Mouse (Mus musculus) hindbrain, embryonic 13.5 days (tissue): ENCODE measurements around the gene Sox5. TPM values are rescaled to one million over a fixed set of nuclear protein-coding genes. Genes with fewer than 3 reads are reported as not detected.

Experiments used
- ATAC-seq: fragments of 200-750 bp; cut with Nextera tagmentation; 2 replicates; pipeline ENCODE4 v1.8.0; 2017; ENCODE audit warnings: moderate TSS enrichment; ENCODE audit not compliant: low FRiP score
- H3K27ac ChIP-seq: fragments of 300-500 bp; sonication (generic); 2 replicates; pipeline ENCODE4 v1.5.1; 2015; ENCODE audit warnings: inconsistent platforms, mild to moderate bottlenecking, moderate library complexity
- H3K27me3 ChIP-seq: fragments of 300-500 bp; sonication (generic); 2 replicates; pipeline ENCODE4 v1.6.1; 2015; ENCODE audit warnings: mild to moderate bottlenecking, inconsistent platforms
- H3K36me3 ChIP-seq: fragments of 300-500 bp; sonication (generic); 2 replicates; pipeline ENCODE4 v1.6.1; 2015; ENCODE audit warnings: mild to moderate bottlenecking, inconsistent platforms
- H3K4me1 ChIP-seq: fragments of 300-500 bp; sonication (generic); replicated peaks from 2 replicates; pipeline ENCODE4 v1.6.1; 2015; ENCODE audit warnings: inconsistent platforms
- H3K4me2 ChIP-seq: fragments of 300-500 bp; sonication (generic); 2 replicates; pipeline ENCODE4 v1.6.1; 2015; ENCODE audit warnings: inconsistent platforms, mild to moderate bottlenecking, moderate library complexity
- H3K4me3 ChIP-seq: fragments of 300-500 bp; sonication (generic); 2 replicates; pipeline ENCODE4 v1.5.1; 2015; ENCODE audit warnings: mild to moderate bottlenecking, inconsistent platforms
- H3K9ac ChIP-seq: fragments of 300-500 bp; sonication (generic); 2 replicates; pipeline ENCODE4 v1.6.1; 2015; ENCODE audit warnings: mild to moderate bottlenecking, inconsistent platforms
- H3K9me3 ChIP-seq: fragments of 300-500 bp; sonication (generic); 2 replicates; pipeline ENCODE4 v1.6.1; 2016; ENCODE audit warnings: inconsistent platforms
- WGBS: fragments of 180-500 bp; shearing (Covaris S2); methylation state at CpG from one replicate; pipeline ENCODE4 v1.1.7; 2015; 5-methylcytosine and 5-hydroxymethylcytosine counted together
- polyA plus RNA-seq: library from polyadenylated mRNA; unstranded; fragments of >200 nt; fragmentation: Nextera tagmentation; extraction: Ambion mirVana; gene quantifications from 2 replicates; pipeline ENCODE4 v1.2.1, GENCODE M21; 2015

Gene Sox5
- polyA plus RNA-seq, 1 experiment from 2014 or later, result 27.7 TPM

DNA sequence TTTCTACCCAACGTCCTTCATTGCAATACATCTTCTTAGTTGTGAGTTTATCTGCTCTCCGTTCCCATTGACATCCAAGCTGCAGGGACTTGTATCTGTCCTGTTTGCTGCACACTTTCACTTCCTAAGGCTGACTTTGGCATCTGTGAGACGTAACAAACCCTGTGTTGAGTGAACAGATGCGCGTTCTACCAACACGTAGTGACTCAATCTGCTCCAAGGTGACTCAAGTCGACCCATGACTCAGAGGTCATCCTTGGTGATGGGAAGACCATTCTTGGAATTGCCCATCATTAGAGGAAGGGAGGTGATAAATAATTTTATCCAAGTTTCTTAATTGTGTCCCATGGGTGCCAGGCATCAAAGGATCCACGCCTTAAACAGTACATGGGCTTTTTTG is 719.3 kb downstream of the Sox5 start:
- Histone ChIP-seq H3K4me2 (no peak overlapping the region), H3K36me3 (no peaks in the 10 kb centered on the region), H3K4me3 (no peak overlapping the region), H3K27me3 (no peaks in the 10 kb centered on the region), H3K27ac (no peak overlapping the region), H3K4me1 (0 out of 2 replicates have a peak, but pooled peaks cover 4% of the 10 kb centered on the region), H3K9me3 (no peaks in the 10 kb centered on the region), H3K9ac (no peak overlapping the region)
- WGBS, result 92% methylated on average over 8 of the region's 8 CpGs
- no peak for ATAC-seq

DNA sequence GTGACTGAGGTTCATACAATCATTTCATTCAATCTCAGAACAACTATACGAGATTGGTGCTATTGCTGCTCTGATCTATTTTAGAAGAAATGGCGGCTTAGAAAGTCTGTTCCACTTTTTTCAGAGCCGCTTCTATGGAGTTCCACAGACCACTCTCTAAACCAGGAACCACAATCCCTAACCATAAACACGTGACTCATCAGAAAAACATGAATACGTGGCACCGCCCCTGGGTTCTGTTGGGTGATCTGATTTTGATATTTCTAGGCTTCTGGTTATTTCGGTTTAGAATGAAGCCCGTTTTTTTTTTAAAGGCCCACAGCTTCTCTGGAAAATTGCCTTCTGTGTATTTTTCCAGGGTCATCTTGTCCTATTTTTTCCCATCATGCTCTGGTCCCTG is 720.0 kb downstream of the Sox5 start:
- Histone ChIP-seq H3K4me2 (no peak overlapping the region), H3K4me3 (no peak overlapping the region), H3K36me3 (no peaks in the 10 kb centered on the region), H3K27ac (no peak overlapping the region), H3K27me3 (no peaks in the 10 kb centered on the region), H3K9ac (no peak overlapping the region), H3K4me1 (0 out of 2 replicates have a peak, but pooled peaks cover 7% of the 10 kb centered on the region), H3K9me3 (no peaks in the 10 kb centered on the region)
- ATAC-seq, result no peak
- WGBS, result 94% methylated on average over 8 of the region's 8 CpGs

GRCm38 (mm10) chr6:144057098-144057632 is 724.6 kb downstream of the Sox5 start:
- Histone ChIP-seq H3K27me3 (no peaks in the 10 kb centered on the region), H3K36me3 (no peaks in the 10 kb centered on the region), H3K27ac (peak overlapping the region; percentile 71), H3K9me3 (no peaks in the 10 kb centered on the region), H3K4me3 (no peak overlapping the region), H3K4me2 (no peak overlapping the region), H3K4me1 (peaks cover 20% of the 10 kb centered on the region), H3K9ac (no peak overlapping the region)
- 80% methylated on average over 14 of the region's 14 CpGs for WGBS
- ATAC-seq, result 0 out of 2 replicates have a peak, but pooled peaks have one; percentile 43

GRCm38 (mm10) chr6:144056252-144057097 is 725.3 kb downstream of the Sox5 start:
- WGBS, result 60% methylated on average over 10 of the region's 10 CpGs
- peak; percentile 89 for ATAC-seq

GRCm38 (mm10) chr6:144052487-144052886 is 729.3 kb downstream of the Sox5 start:
- ATAC-seq, result no peak
- Histone ChIP-seq H3K4me1 (peaks cover 20% of the 10 kb centered on the region), H3K9me3 (no peaks in the 10 kb centered on the region), H3K27ac (no peak overlapping the region), H3K4me2 (no peak overlapping the region), H3K4me3 (no peak overlapping the region), H3K27me3 (no peaks in the 10 kb centered on the region), H3K9ac (no peak overlapping the region), H3K36me3 (no peaks in the 10 kb centered on the region)
- WGBS, result 52% methylated on average over 5 of the region's 5 CpGs

More at GRCm38 (mm10) chr6:144056252-144057097, 725.3 kb downstream of the Sox5 start:
- no peak overlapping the region for H3K4me3 ChIP-seq
- no peak overlapping the region for H3K9ac ChIP-seq
- peak overlapping the region; percentile 71 for H3K27ac ChIP-seq
- no peaks in the 10 kb centered on the region for H3K9me3 ChIP-seq
- no peaks in the 10 kb centered on the region for H3K27me3 ChIP-seq
- peaks cover 20% of the 10 kb centered on the region for H3K4me1 ChIP-seq
- H3K36me3 ChIP-seq, result no peaks in the 10 kb centered on the region
- H3K4me2 ChIP-seq, result no peak overlapping the region

GRCm38 (mm10) chr6:144051316-144051715 is 730.5 kb downstream of the Sox5 start:
- no peaks in the 10 kb centered on the region for H3K27me3 ChIP-seq
- H3K27ac ChIP-seq, result no peak overlapping the region
- H3K9me3 ChIP-seq, result no peaks in the 10 kb centered on the region
- ATAC-seq, result no peak
- H3K4me3 ChIP-seq, result no peak overlapping the region
- peaks cover 14% of the 10 kb centered on the region for H3K4me1 ChIP-seq
- H3K36me3 ChIP-seq, result no peaks in the 10 kb centered on the region
- no peak overlapping the region for H3K9ac ChIP-seq
- no peak overlapping the region for H3K4me2 ChIP-seq
- WGBS, result 95% methylated on average over 5 of the region's 5 CpGs

GRCm38 (mm10) chr6:144048201-144048924 is 733.4 kb downstream of the Sox5 start:
- H3K36me3 ChIP-seq, result no peaks in the 10 kb centered on the region
- peaks cover 18% of the 10 kb centered on the region for H3K4me1 ChIP-seq
- no peak overlapping the region for H3K4me2 ChIP-seq
- H3K9ac ChIP-seq, result no peak overlapping the region
- no peak overlapping the region for H3K4me3 ChIP-seq
- H3K27ac ChIP-seq, result no peak overlapping the region
- 85% methylated on average over 3 of the region's 3 CpGs for WGBS
- no peak for ATAC-seq
- no peaks in the 10 kb centered on the region for H3K9me3 ChIP-seq
- no peaks in the 10 kb centered on the region for H3K27me3 ChIP-seq

DNA sequence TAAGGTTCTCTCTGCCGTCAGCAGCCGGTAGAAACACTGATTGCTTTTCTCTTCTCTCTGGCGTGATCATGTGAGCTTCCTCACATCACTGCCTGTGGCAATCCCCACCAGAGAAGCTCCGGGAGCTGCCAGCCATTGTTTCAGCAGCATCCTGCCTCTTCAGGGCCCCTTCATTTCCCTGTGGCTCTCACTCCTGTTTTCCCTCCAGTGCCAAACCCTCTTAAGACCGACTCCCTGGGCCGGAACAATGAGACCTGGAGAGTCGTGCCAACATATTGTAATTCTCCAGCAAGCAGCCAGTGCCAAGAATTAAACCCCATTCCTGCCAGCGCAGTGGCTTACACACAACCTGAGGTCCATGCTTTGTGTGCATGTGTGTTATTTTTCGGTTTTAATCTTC is 736.3 kb downstream of the Sox5 start:
- ATAC-seq, result peak; percentile 67
- Histone ChIP-seq H3K9ac (0 out of 2 replicates have a peak overlapping the region, but pooled peaks have one; percentile 30), H3K4me2 (no peak overlapping the region)

GRCm38 (mm10) chr6:144044381-144044780 is 737.4 kb downstream of the Sox5 start:
- H3K4me3 ChIP-seq, result no peak overlapping the region
- no peaks in the 10 kb centered on the region for H3K36me3 ChIP-seq
- H3K27ac ChIP-seq, result no peak overlapping the region
- peaks cover 51% of the 10 kb centered on the region for H3K4me1 ChIP-seq
- 90% methylated on average over 3 of the region's 3 CpGs for WGBS
- H3K9ac ChIP-seq, result no peak overlapping the region
- no peak for ATAC-seq
- no peak overlapping the region for H3K4me2 ChIP-seq
- H3K9me3 ChIP-seq, result no peaks in the 10 kb centered on the region
- H3K27me3 ChIP-seq, result no peaks in the 10 kb centered on the region

More for the DNA sequence above, 736.3 kb downstream of the Sox5 start:
- no peaks in the 10 kb centered on the region for H3K36me3 ChIP-seq
- peaks cover 43% of the 10 kb centered on the region for H3K4me1 ChIP-seq
- H3K27ac ChIP-seq, result peak overlapping the region; percentile 76
- no peak overlapping the region for H3K4me3 ChIP-seq
- H3K9me3 ChIP-seq, result no peaks in the 10 kb centered on the region
- H3K27me3 ChIP-seq, result no peaks in the 10 kb centered on the region
- 38% methylated on average over 9 of the region's 9 CpGs for WGBS

DNA sequence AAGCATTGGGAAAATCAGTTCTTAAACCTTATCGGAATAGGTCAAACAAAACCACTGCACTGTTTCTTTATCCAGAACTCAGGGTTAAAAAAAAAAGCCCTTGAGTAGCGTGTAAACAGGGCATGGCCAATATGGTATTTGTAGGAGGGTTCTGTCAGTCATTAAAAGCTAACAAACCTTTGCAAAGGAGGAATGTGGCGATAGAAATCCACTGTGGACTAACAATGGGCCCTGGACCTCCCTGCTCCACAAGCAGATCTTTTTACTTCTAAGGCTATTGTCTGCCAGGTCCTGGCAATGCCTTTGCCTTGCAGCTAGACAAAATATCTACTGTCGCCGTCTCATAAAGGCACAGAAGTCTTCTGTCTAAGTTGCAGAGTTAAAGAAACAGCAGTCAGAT is 738.8 kb downstream of the Sox5 start:
- H3K9ac ChIP-seq, result no peak overlapping the region
- 14% methylated on average over 5 of the region's 5 CpGs for WGBS
- no peak overlapping the region for H3K4me2 ChIP-seq
- no peak for ATAC-seq
- H3K9me3 ChIP-seq, result no peaks in the 10 kb centered on the region
- 0 out of 2 replicates have a peak overlapping the region, but pooled peaks have one; percentile 40 for H3K27ac ChIP-seq
- H3K27me3 ChIP-seq, result no peaks in the 10 kb centered on the region
- no peaks in the 10 kb centered on the region for H3K36me3 ChIP-seq
- no peak overlapping the region for H3K4me3 ChIP-seq
- peaks cover 55% of the 10 kb centered on the region for H3K4me1 ChIP-seq

DNA sequence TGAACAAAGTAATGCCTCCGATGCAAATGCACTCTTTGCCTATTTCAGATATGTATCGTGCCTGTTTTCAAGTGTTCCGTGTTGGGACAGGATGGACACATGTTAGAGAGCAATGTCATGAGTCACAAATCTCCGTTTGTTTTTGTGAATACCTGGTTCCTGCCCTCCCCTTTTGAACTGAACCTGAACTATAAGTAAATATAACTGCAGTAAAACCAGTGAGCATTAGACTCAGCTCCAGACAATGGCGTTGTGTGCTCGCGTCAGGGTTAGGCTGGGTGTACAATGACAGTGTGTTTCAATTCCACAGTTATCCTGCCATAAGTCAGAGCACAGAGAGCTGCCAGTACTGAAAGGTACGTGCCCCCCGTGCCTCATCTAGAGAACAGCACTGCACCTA is 739.8 kb downstream of the Sox5 start:
- Histone ChIP-seq H3K27me3 (no peaks in the 10 kb centered on the region), H3K27ac (0 out of 2 replicates have a peak overlapping the region, but pooled peaks have one; percentile 37), H3K4me2 (no peak overlapping the region), H3K4me3 (no peak overlapping the region), H3K4me1 (peaks cover 55% of the 10 kb centered on the region), H3K9ac (0 out of 2 replicates have a peak overlapping the region, but pooled peaks have one; percentile 3), H3K9me3 (no peaks in the 10 kb centered on the region), H3K36me3 (no peaks in the 10 kb centered on the region)
- no peak for ATAC-seq
- 53% methylated on average over 9 of the region's 9 CpGs for WGBS

DNA sequence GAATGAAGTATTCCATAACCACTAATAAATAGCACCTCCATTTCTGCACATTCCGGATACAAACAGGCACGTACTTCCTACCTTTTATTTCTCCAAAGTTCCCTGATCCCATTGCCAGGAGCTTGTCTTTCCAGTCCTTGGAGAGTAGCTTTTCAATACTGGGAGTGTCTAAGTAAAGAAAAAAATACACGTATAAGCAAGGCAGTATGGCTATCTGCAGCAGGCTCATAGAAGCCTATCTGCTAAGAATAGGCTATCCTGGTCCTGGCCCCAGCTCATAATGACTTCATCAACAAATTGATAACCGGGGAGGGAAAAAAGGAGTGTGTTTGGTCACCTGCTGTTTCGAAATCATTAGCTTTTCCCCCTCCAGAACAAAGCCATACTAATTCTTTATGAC is 740.6 kb downstream of the Sox5 start:
- H3K9ac ChIP-seq, result no peak overlapping the region
- no peaks in the 10 kb centered on the region for H3K9me3 ChIP-seq
- H3K4me1 ChIP-seq, result peaks cover 52% of the 10 kb centered on the region
- WGBS, result 51% methylated on average over 5 of the region's 5 CpGs
- no peak overlapping the region for H3K4me2 ChIP-seq
- no peak for ATAC-seq
- H3K27me3 ChIP-seq, result no peaks in the 10 kb centered on the region
- H3K36me3 ChIP-seq, result no peaks in the 10 kb centered on the region
- H3K4me3 ChIP-seq, result no peak overlapping the region
- H3K27ac ChIP-seq, result peak overlapping the region; percentile 32; the same call in 1 of the 2 replicates
